Mouse (Mus musculus): ENCODE results near the gene Ctnnd2. TPM values are rescaled to one million over a fixed set of nuclear protein-coding genes. Genes with fewer than 3 reads are reported as not detected.

Ctnnd2 gene
- polyA plus RNA-seq, 1 experiment: 0.02 TPM

- H3K4me2 ChIP-seq (ENCODE audit: low read depth): no peak overlapping the region
- H3K79me2 ChIP-seq (ENCODE audit: control insufficient read depth, insufficient read depth): no peaks in the 10 kb centered on the region
- peaks cover 8% of the 10 kb centered on the region for H3K27me3 ChIP-seq (ENCODE audit: control insufficient read depth, insufficient read depth, insufficient read length)
- no peak overlapping the region for H3ac ChIP-seq (ENCODE audit: control insufficient read depth, insufficient read length)
- H3K36me3 ChIP-seq (ENCODE audit: control insufficient read depth, insufficient read depth): no peaks in the 10 kb centered on the region
- no peak overlapping the region for H3K4me3 ChIP-seq
- no peak for TF ChIP-seq MAX (IDR thresholded peaks at IDR 0.05; ENCODE audit: low read depth)
- TF ChIP-seq MYOD1 (IDR thresholded peaks at IDR 0.05; ENCODE audit: control insufficient read depth in 1 of 3, insufficient read length in 2 of 3, low read depth in 2 of 3): no peak
- no peak for TF ChIP-seq SRF (IDR thresholded peaks at IDR 0.05; ENCODE audit: control insufficient read depth, insufficient read length, low read depth)
- no peak for TF ChIP-seq E2F4 (IDR thresholded peaks at IDR 0.05; ENCODE audit: insufficient read depth)
- TF ChIP-seq POLR2AphosphoS2 (IDR thresholded peaks at IDR 0.05; ENCODE audit: insufficient read length, low read depth): no peak
- no peak for TF ChIP-seq POLR2A (IDR thresholded peaks at IDR 0.05; ENCODE audit: insufficient read length, low read depth)
- TF ChIP-seq USF1 (IDR thresholded peaks at IDR 0.05; ENCODE audit: low read depth): no peak
- TF ChIP-seq MYOG (IDR thresholded peaks at IDR 0.05; ENCODE audit: control insufficient read depth in 1 of 3, insufficient read depth in 1 of 3, insufficient read length in 2 of 3, low read depth in 2 of 3): no peak
- no peak for TF ChIP-seq REST (IDR thresholded peaks at IDR 0.05; ENCODE audit: insufficient read depth, insufficient read length)
- no peak for TF ChIP-seq TCF12 (IDR thresholded peaks at IDR 0.05; ENCODE audit: insufficient read depth, poor library complexity, severe bottlenecking)
- TF ChIP-seq CEBPB (IDR thresholded peaks at IDR 0.05; ENCODE audit: insufficient read depth, poor library complexity, severe bottlenecking): no peak
- TF ChIP-seq TCF3 (IDR thresholded peaks at IDR 0.05; ENCODE audit: insufficient read length, low read depth): no peak
These were observed 715.2 kb downstream of the Ctnnd2 start for GRCm38 (mm10) chr15:30887559-30887958.

- peaks cover 8% of the 10 kb centered on the region for H3K27me3 ChIP-seq (ENCODE audit: control insufficient read depth, insufficient read depth, insufficient read length)
- TF ChIP-seq TCF3 (IDR thresholded peaks at IDR 0.05; ENCODE audit: insufficient read length, low read depth) (no peak), MYOD1 (IDR thresholded peaks at IDR 0.05; ENCODE audit: control insufficient read depth in 1 of 3, insufficient read length in 2 of 3, low read depth in 2 of 3) (no peak), SRF (IDR thresholded peaks at IDR 0.05; ENCODE audit: control insufficient read depth, insufficient read length, low read depth) (no peak), USF1 (IDR thresholded peaks at IDR 0.05; ENCODE audit: low read depth) (no peak), REST (IDR thresholded peaks at IDR 0.05; ENCODE audit: insufficient read depth, insufficient read length) (no peak), TCF12 (IDR thresholded peaks at IDR 0.05; ENCODE audit: insufficient read depth, poor library complexity, severe bottlenecking) (no peak), CEBPB (IDR thresholded peaks at IDR 0.05; ENCODE audit: insufficient read depth, poor library complexity, severe bottlenecking) (no peak), POLR2A (IDR thresholded peaks at IDR 0.05; ENCODE audit: insufficient read length, low read depth) (no peak)
- H3K36me3 ChIP-seq (ENCODE audit: control insufficient read depth, insufficient read depth): no peaks in the 10 kb centered on the region
- H3ac ChIP-seq (ENCODE audit: control insufficient read depth, insufficient read length): no peak overlapping the region
- no peak overlapping the region for H3K4me2 ChIP-seq (ENCODE audit: low read depth)
- H3K4me3 ChIP-seq: no peak overlapping the region
- H3K79me2 ChIP-seq (ENCODE audit: control insufficient read depth, insufficient read depth): no peaks in the 10 kb centered on the region
These were observed 719.6 kb downstream of the Ctnnd2 start for GRCm38 (mm10) chr15:30891986-30892385.

DNA sequence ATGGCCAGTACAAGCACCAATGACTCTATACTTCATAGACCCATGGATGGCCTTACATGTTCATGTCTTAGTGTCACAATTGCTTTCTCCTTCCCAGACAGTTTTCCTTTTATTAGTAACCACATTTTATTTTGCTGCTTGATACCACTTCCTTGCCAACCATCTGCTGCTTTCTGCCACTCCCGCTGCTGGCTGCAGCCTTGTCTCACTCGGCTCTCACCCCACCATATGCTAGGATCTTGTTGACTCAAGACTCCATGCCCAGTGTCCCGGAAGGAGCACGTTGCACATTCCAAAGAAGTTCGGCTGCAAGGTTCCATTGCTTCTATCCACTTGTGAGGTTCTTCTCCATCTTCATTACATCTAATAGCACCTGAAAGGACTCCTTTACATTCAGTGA lies 722.7 kb downstream of the Ctnnd2 start:
- Histone ChIP-seq H3K79me2 (ENCODE audit: control insufficient read depth, insufficient read depth) (no peaks in the 10 kb centered on the region), H3K4me3 (no peak overlapping the region), H3ac (ENCODE audit: control insufficient read depth, insufficient read length) (no peak overlapping the region), H3K36me3 (ENCODE audit: control insufficient read depth, insufficient read depth) (no peaks in the 10 kb centered on the region), H3K27me3 (ENCODE audit: control insufficient read depth, insufficient read depth, insufficient read length) (no peaks in the 10 kb centered on the region), H3K4me2 (ENCODE audit: low read depth) (no peak overlapping the region)
- TF ChIP-seq TCF12 (IDR thresholded peaks at IDR 0.05; ENCODE audit: insufficient read depth, poor library complexity, severe bottlenecking) (no peak), MYOG (IDR thresholded peaks at IDR 0.05; ENCODE audit: control insufficient read depth in 1 of 3, insufficient read depth in 1 of 3, insufficient read length in 2 of 3, low read depth in 2 of 3) (no peak), SRF (IDR thresholded peaks at IDR 0.05; ENCODE audit: control insufficient read depth, insufficient read length, low read depth) (no peak), TCF3 (IDR thresholded peaks at IDR 0.05; ENCODE audit: insufficient read length, low read depth) (no peak), MAX (IDR thresholded peaks at IDR 0.05; ENCODE audit: low read depth) (no peak), POLR2AphosphoS2 (IDR thresholded peaks at IDR 0.05; ENCODE audit: insufficient read length, low read depth) (no peak), E2F4 (IDR thresholded peaks at IDR 0.05; ENCODE audit: insufficient read depth) (no peak), MYOD1 (IDR thresholded peaks at IDR 0.05; ENCODE audit: control insufficient read depth in 1 of 3, insufficient read length in 2 of 3, low read depth in 2 of 3) (no peak), CEBPB (IDR thresholded peaks at IDR 0.05; ENCODE audit: insufficient read depth, poor library complexity, severe bottlenecking) (no peak), POLR2A (IDR thresholded peaks at IDR 0.05; ENCODE audit: insufficient read length, low read depth) (no peak), USF1 (IDR thresholded peaks at IDR 0.05; ENCODE audit: low read depth) (no peak), REST (IDR thresholded peaks at IDR 0.05; ENCODE audit: insufficient read depth, insufficient read length) (no peak)

GRCm38 (mm10) chr15:30897342-30897741 lies 724.9 kb downstream of the Ctnnd2 start:
- Histone ChIP-seq H3K79me2 (ENCODE audit: control insufficient read depth, insufficient read depth) (no peaks in the 10 kb centered on the region), H3K4me3 (no peak overlapping the region), H3ac (ENCODE audit: control insufficient read depth, insufficient read length) (no peak overlapping the region), H3K27me3 (ENCODE audit: control insufficient read depth, insufficient read depth, insufficient read length) (no peaks in the 10 kb centered on the region), H3K36me3 (ENCODE audit: control insufficient read depth, insufficient read depth) (no peaks in the 10 kb centered on the region), H3K4me2 (ENCODE audit: low read depth) (no peak overlapping the region)
- TF ChIP-seq MYOD1 (IDR thresholded peaks at IDR 0.05; ENCODE audit: control insufficient read depth in 1 of 3, insufficient read length in 2 of 3, low read depth in 2 of 3): no peak
- no peak for TF ChIP-seq MAX (IDR thresholded peaks at IDR 0.05; ENCODE audit: low read depth)
- no peak for TF ChIP-seq TCF12 (IDR thresholded peaks at IDR 0.05; ENCODE audit: insufficient read depth, poor library complexity, severe bottlenecking)
- no peak for TF ChIP-seq REST (IDR thresholded peaks at IDR 0.05; ENCODE audit: insufficient read depth, insufficient read length)
- TF ChIP-seq CEBPB (IDR thresholded peaks at IDR 0.05; ENCODE audit: insufficient read depth, poor library complexity, severe bottlenecking): no peak

- Histone ChIP-seq H3K4me2 (ENCODE audit: low read depth) (no peak overlapping the region), H3K4me3 (no peak overlapping the region), H3K36me3 (ENCODE audit: control insufficient read depth, insufficient read depth) (no peaks in the 10 kb centered on the region), H3K79me2 (ENCODE audit: control insufficient read depth, insufficient read depth) (no peaks in the 10 kb centered on the region), H3ac (ENCODE audit: control insufficient read depth, insufficient read length) (no peak overlapping the region), H3K27me3 (ENCODE audit: control insufficient read depth, insufficient read depth, insufficient read length) (no peaks in the 10 kb centered on the region)
- no peak for TF ChIP-seq CEBPB (IDR thresholded peaks at IDR 0.05; ENCODE audit: insufficient read depth, poor library complexity, severe bottlenecking)
- no peak for TF ChIP-seq POLR2A (IDR thresholded peaks at IDR 0.05; ENCODE audit: insufficient read length, low read depth)
- no peak for TF ChIP-seq MYOG (IDR thresholded peaks at IDR 0.05; ENCODE audit: control insufficient read depth in 1 of 3, insufficient read depth in 1 of 3, insufficient read length in 2 of 3, low read depth in 2 of 3)
- no peak for TF ChIP-seq POLR2AphosphoS2 (IDR thresholded peaks at IDR 0.05; ENCODE audit: insufficient read length, low read depth)
- TF ChIP-seq E2F4 (IDR thresholded peaks at IDR 0.05; ENCODE audit: insufficient read depth): no peak
- no peak for TF ChIP-seq USF1 (IDR thresholded peaks at IDR 0.05; ENCODE audit: low read depth)
- no peak for TF ChIP-seq MAX (IDR thresholded peaks at IDR 0.05; ENCODE audit: low read depth)
- no peak for TF ChIP-seq TCF3 (IDR thresholded peaks at IDR 0.05; ENCODE audit: insufficient read length, low read depth)
- TF ChIP-seq REST (IDR thresholded peaks at IDR 0.05; ENCODE audit: insufficient read depth, insufficient read length): no peak
- TF ChIP-seq MYOD1 (IDR thresholded peaks at IDR 0.05; ENCODE audit: control insufficient read depth in 1 of 3, insufficient read length in 2 of 3, low read depth in 2 of 3): no peak
- TF ChIP-seq TCF12 (IDR thresholded peaks at IDR 0.05; ENCODE audit: insufficient read depth, poor library complexity, severe bottlenecking): no peak
- TF ChIP-seq SRF (IDR thresholded peaks at IDR 0.05; ENCODE audit: control insufficient read depth, insufficient read length, low read depth): no peak
These were observed 735.6 kb downstream of the Ctnnd2 start for GRCm38 (mm10) chr15:30908027-30908426.
